Mouse (Mus musculus) midbrain, embryonic 10.5 days (tissue): ENCODE results near the gene Clic6. TPM values are rescaled to one million over a fixed set of nuclear protein-coding genes. Genes with fewer than 3 reads are reported as not detected.

Experiments used
- DNase-seq: peaks from one replicate; pipeline ENCODE4 v3.0.0-alpha.2; 2017; ENCODE audit warnings: low spot score
- H3K27ac ChIP-seq: fragments of 300-500 bp; sonication (generic); replicated peaks from 2 replicates; pipeline ENCODE4 v1.5.1; 2016; ENCODE audit warnings: mild to moderate bottlenecking
- H3K27me3 ChIP-seq: fragments of 300-500 bp; sonication (generic); 2 replicates; pipeline ENCODE4 v1.6.1; 2016; ENCODE audit warnings: low read depth, mild to moderate bottlenecking; ENCODE audit not compliant: poor library complexity, severe bottlenecking
- H3K36me3 ChIP-seq: fragments of 300-500 bp; sonication (generic); 2 replicates; pipeline ENCODE4 v1.6.1; 2016; ENCODE audit warnings: mild to moderate bottlenecking, moderate library complexity
- H3K4me1 ChIP-seq: fragments of 300-500 bp; sonication (generic); 2 replicates; pipeline ENCODE4 v1.6.1; 2016
- H3K4me3 ChIP-seq: fragments of 300-500 bp; sonication (generic); 2 replicates; pipeline ENCODE4 v1.5.1; 2016; ENCODE audit warnings: mild to moderate bottlenecking, moderate library complexity
- H3K9me3 ChIP-seq: fragments of 300-500 bp; sonication (generic); replicated peaks from 2 replicates; pipeline ENCODE4 v1.6.1; 2016; ENCODE audit warnings: mild to moderate bottlenecking
- WGBS: fragments of 180-500 bp; shearing (Covaris S2); methylation state at CpG from one replicate; pipeline ENCODE4 v1.1.7; 2016; 5-methylcytosine and 5-hydroxymethylcytosine counted together
- polyA plus RNA-seq: library from polyadenylated mRNA; unstranded; fragments of >200 nt; fragmentation: Nextera tagmentation; extraction: Ambion mirVana; gene quantifications from 2 replicates; pipeline ENCODE4 v1.2.1, GENCODE M21; 2016

Clic6 gene
- polyA plus RNA-seq, 1 experiment from 2014 or later: 2.1 TPM

DNA sequence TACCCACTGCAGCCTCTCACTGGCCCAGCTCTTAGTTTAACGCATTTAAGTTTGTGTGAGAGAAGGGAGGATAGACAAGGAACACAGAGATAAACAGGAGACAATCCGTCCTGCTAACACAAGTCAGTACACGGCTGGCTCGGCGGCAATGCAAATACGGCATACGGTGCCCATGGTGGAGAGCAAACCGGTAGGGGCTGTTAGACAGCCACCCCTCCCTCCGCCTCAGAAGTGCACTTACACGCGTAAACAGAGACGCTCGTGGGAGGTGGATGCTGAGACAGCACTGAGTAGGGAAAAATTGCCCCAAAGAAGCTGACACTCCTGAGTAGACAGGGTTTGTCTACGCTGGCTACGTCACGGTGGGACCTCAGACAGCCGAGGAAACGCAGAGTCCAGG is 31.0 kb upstream of the Clic6 start:
- no peak for DNase-seq
- no peak overlapping the region for H3K4me3 ChIP-seq
- H3K27me3 ChIP-seq: no peaks in the 10 kb centered on the region
- peaks cover 13% of the 10 kb centered on the region; the same call in 1 of the 2 replicates for H3K4me1 ChIP-seq
- no peak overlapping the region for H3K27ac ChIP-seq
- H3K36me3 ChIP-seq: peaks cover 9% of the 10 kb centered on the region
- 91% methylated on average over 18 of the region's 18 CpGs for WGBS
- H3K9me3 ChIP-seq: no peaks in the 10 kb centered on the region

DNA sequence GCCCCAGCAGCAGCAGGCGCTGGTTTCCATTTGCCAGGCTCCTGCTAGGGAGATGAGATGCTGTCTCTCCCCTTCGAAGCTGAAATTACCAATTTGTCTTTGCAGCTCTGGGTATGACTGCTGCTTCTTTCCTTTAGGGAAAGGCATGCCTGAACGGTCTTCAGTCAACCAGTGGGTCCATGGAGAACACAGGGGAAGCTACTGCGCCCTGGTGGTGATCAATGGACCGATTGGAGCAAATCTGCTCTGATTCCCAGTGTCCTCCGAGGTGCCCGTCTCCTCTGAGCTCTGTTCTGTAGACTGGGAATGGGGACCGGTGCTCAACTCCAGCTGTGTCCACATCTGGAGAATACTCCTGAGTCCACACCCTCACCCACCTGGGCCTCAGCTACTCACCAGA is 30.0 kb upstream of the Clic6 start:
- Histone ChIP-seq H3K27ac (0 out of 2 replicates have a peak overlapping the region, but pooled peaks have one; percentile 17), H3K27me3 (no peaks in the 10 kb centered on the region), H3K36me3 (peaks cover 8% of the 10 kb centered on the region), H3K4me1 (peaks cover 13% of the 10 kb centered on the region; the same call in 1 of the 2 replicates), H3K9me3 (no peaks in the 10 kb centered on the region), H3K4me3 (no peak overlapping the region)
- 67% methylated on average over 8 of the region's 8 CpGs for WGBS
- no peak for DNase-seq

DNA sequence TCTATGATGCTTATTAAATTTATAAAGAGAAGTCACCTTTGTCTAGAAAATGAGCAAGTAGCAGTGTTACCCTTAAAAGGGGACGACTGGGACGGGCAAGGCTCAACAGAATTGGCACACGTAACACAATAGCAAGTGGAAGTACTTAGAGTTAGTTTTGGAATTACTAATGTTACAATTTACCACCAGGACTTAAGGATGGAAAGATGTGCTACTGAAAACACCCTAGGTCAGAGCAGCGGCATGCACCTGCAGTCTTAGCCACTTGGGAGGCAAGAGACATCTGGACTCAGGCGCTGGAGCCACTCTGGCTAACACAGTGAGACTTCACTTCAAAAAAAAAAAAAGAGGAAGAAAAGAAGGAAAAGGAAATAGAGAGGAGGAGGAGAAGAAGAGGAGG is 29.6 kb upstream of the Clic6 start:
- 92% methylated on average over 5 of the region's 5 CpGs for WGBS
- H3K4me3 ChIP-seq: no peak overlapping the region
- no peaks in the 10 kb centered on the region for H3K27me3 ChIP-seq

DNA sequence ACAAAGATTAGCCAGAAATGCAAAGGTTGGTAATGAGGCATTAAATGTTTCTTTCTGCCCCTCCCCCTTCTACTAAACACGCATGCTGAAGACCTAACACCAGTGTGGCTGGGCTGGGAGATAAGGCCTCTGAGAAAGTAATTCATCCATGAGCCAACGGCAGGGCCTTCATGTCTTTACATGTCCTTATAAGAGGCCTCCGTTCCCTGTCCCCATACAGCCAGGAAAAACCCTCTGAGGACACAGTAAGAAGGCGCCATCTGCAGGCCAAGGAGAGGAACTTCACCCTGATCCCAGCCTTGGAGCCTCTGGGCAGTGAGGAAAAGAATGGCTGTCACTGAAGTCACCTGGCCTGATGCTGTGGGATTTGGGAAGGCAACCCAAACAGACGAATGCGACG is 27.9 kb upstream of the Clic6 start:
- no peaks in the 10 kb centered on the region for H3K27me3 ChIP-seq
- peak; percentile 59 for DNase-seq
- WGBS: 34% methylated on average over 7 of the region's 7 CpGs
- no peak overlapping the region for H3K27ac ChIP-seq
- H3K9me3 ChIP-seq: no peaks in the 10 kb centered on the region
- H3K4me3 ChIP-seq: no peak overlapping the region
- H3K36me3 ChIP-seq: no peaks in the 10 kb centered on the region
- peaks cover 17% of the 10 kb centered on the region for H3K4me1 ChIP-seq

More for the DNA sequence above, 29.6 kb upstream of the Clic6 start:
- no peaks in the 10 kb centered on the region for H3K9me3 ChIP-seq
- H3K36me3 ChIP-seq: peaks cover 8% of the 10 kb centered on the region
- H3K4me1 ChIP-seq: peaks cover 15% of the 10 kb centered on the region
- no peak for DNase-seq
- no peak overlapping the region for H3K27ac ChIP-seq

DNA sequence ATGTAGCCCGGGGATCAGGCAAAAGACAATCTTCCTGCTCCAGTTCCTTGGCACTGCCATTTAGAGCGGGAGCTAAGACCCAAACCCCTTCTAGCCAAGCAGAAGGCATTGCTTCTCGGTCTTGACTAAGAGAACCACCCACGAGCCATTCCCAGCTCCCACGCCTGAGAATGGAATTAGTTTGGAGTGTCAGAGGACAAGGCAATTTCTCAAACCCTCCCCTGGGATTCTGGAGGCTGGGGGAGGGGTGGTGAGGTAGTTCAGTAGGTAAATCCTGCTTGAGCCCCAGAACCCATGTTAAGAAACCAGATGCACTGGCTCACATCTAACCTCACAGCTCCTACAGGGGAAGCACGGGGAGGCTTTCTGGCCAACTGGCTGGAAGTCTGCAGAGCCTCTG is 24.1 kb upstream of the Clic6 start:
- no peaks in the 10 kb centered on the region for H3K9me3 ChIP-seq
- no peak overlapping the region for H3K4me3 ChIP-seq
- no peak for DNase-seq
- no peaks in the 10 kb centered on the region for H3K36me3 ChIP-seq
- H3K4me1 ChIP-seq: peaks cover 27% of the 10 kb centered on the region
- H3K27ac ChIP-seq: no peak overlapping the region
- 82% methylated on average over 6 of the region's 6 CpGs for WGBS
- no peaks in the 10 kb centered on the region for H3K27me3 ChIP-seq

DNA sequence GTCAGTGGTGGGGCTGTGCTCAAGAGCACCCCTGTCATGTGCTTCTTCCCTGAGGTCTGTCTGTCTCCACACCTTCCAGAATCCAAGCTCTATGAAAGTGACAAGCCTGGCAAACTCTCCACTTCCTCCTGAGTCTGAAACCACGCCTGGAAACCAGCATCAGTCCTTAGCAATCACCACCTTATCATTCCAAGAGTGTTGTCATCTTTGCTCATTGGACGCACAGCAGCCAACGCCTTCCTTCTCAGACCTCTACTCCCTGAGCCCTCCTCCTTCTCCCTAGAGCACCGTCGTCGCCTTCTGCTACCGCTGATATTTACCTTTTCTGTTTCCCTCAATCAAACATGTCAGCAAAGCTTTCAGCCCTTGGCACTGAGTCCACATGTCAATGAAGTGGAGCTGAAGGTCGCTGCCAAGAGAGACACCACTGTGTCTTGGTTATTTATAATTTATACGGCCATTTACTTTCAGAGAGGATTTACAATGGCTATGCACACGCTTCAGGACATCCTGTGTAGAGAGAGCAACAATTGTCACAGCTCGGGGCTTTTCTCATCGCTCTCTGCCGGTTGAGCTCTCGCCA is 21.1 kb upstream of the Clic6 start:
- DNase-seq: no peak
- peaks cover 29% of the 10 kb centered on the region for H3K4me1 ChIP-seq
- H3K36me3 ChIP-seq: no peaks in the 10 kb centered on the region
- no peak overlapping the region for H3K27ac ChIP-seq
- no peaks in the 10 kb centered on the region for H3K9me3 ChIP-seq
- peak overlapping the region; percentile 95 for H3K4me3 ChIP-seq
- H3K27me3 ChIP-seq: no peaks in the 10 kb centered on the region; the same call in 1 of the 2 replicates
- 72% methylated on average over 14 of the region's 14 CpGs for WGBS

DNA sequence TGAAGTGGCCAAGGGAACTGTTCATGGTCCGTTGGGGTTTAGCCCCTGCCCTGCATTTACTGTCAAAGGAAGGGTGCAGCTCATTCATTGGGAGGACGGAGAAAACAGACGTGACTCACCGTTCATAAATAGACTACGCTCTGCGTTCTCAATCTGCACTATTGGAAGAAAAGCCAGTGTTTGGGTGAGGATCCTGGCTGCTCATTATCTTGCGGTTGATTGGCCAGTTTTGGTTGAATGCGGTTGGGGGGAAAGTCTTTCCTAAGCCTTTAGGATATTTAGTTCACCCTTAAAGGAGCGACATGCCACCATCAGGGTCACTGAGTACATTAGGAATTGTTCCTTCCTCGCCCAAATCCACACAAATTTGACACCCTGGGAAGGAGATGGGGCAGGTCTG is 20.3 kb upstream of the Clic6 start:
- H3K27me3 ChIP-seq: no peaks in the 10 kb centered on the region; the same call in 1 of the 2 replicates
- H3K27ac ChIP-seq: peak overlapping the region; percentile 90
- 14% methylated on average over 10 of the region's 10 CpGs for whole genome bisulfite sequencing
- peaks cover 29% of the 10 kb centered on the region for H3K4me1 ChIP-seq
- peak overlapping the region; percentile 95 for H3K4me3 ChIP-seq
- DNase-seq: peak; percentile 27
- H3K36me3 ChIP-seq: no peaks in the 10 kb centered on the region
- H3K9me3 ChIP-seq: no peaks in the 10 kb centered on the region

DNA sequence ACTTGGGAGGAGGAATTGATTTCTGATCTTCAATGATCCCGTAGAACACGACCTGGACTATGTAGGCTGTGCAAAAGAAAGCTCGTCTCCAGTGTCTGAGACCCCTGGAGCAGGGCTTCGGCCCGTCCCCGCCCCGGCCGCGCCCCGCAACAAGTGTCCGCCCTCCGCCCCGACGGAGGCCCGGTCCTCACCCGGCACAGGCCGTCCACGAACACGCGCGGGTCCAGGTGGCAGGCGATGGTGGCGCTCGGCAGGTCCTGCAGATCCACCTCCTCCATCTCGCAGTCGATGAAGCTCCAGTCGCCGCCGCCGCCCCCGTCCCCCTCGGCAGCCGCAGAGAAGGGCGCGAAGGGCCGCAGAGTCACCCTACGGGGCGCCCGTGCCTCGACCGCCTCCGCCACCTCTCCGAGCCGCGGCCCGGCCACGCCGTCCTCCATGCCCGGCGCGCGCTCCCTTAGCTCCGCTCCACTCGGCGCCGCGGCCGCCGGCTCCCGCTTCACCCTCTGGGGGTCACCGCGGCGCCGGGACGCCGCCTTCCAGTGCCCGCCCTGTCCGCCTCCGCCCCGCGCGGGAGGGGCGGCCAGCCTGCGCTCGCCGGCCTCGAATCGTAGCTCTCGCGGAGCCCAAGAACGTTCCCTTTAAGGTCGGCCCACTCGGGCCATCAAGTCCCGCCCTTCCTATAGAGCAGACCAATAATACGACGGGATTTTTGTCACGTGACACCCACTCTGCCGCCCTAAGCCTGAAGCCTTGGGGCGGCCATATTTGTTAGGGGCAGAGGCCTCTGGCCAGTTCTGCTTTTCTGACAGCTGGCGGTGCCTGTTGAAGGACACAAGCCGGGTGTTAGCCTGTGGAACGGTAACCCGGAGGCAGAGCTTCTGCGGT is 19.7 kb upstream of the Clic6 start:
- H3K27ac ChIP-seq: peak overlapping the region; percentile 90
- WGBS: under 1% methylated on average over 94 of the region's 94 CpGs
- DNase-seq: peak; percentile 95
- peaks cover 28% of the 10 kb centered on the region for H3K4me1 ChIP-seq
- H3K4me3 ChIP-seq: peak overlapping the region; percentile 95
- no peaks in the 10 kb centered on the region for H3K9me3 ChIP-seq
- H3K27me3 ChIP-seq: no peaks in the 10 kb centered on the region; the same call in 1 of the 2 replicates
- no peaks in the 10 kb centered on the region for H3K36me3 ChIP-seq

DNA sequence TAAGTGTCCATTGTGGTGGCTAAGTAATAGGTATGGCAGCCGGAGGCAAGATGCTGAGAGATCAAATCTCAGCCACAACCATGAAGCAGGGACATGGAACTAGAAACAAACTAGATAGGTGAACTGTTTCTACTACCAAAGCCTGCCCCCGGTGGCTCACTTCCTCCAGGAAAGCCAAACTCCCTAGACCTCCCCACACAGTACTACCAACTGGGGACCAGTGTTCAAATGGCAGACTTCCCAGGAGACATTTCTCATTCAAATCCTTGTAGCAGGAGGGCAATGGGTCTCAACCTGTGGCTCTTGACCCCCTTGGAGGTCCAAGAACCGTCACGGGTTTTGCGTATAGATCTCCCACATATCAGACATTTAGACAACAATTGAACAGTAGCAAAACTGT is 18.5 kb upstream of the Clic6 start:
- no peak overlapping the region for H3K27ac ChIP-seq
- no peaks in the 10 kb centered on the region for H3K9me3 ChIP-seq
- no peak for DNase-seq
- no peak overlapping the region for H3K4me3 ChIP-seq
- WGBS: 79% methylated on average over 5 of the region's 5 CpGs
- peaks cover 22% of the 10 kb centered on the region for H3K4me1 ChIP-seq
- no peaks in the 10 kb centered on the region for H3K36me3 ChIP-seq
- no peaks in the 10 kb centered on the region; the same call in 1 of the 2 replicates for H3K27me3 ChIP-seq

DNA sequence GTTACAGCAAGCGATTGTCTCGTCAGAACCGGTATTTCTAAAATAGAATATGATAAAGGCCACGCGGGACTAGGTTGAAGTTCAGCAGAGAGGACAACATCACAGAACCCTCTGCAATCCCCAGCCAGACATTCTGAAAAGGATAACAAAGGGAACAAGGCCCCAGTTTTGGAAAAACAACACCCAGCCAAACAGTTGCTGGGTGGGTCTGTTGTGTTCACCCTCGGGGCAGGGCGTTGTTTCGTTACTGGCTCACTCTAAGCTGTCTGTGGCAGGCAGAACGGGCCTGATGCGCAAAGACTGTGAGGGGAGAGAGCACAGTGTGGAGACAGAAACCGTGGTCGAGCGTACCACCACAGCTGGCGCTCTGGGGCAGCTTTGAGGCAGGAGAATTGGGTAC is 17.1 kb upstream of the Clic6 start:
- Histone ChIP-seq H3K27ac (no peak overlapping the region), H3K36me3 (no peaks in the 10 kb centered on the region), H3K4me1 (peaks cover 22% of the 10 kb centered on the region), H3K9me3 (no peaks in the 10 kb centered on the region), H3K27me3 (no peaks in the 10 kb centered on the region; the same call in 1 of the 2 replicates), H3K4me3 (no peak overlapping the region)
- 78% methylated on average over 14 of the region's 14 CpGs for WGBS
- DNase-seq: no peak

DNA sequence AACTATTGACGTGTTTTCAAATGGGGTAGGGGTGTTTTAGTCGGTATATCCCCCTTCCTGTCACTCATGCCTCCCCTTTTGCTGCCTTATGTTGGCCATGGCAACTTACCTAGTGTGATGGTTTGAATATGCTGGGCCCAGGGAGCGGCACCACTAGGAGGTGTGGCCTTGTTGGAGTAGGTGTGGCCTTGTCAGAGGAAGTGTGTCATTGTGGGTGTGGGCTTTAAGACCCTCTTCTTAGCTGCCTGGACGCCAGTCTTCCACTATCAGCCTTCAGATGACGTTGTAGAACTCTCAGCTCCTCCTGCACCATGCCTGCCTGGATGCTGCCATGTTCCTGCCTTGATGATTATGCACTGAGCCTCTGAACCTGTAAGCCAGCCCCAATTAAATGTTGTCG is 14.8 kb upstream of the Clic6 start, which contains the start of gene Rcan1:
Gene Rcan1, minus strand, starts transcription at position 162 of the 400 bp plus-strand sequence.
- WGBS: 78% methylated on average over 6 of the region's 6 CpGs
- no peak for DNase-seq

DNA sequence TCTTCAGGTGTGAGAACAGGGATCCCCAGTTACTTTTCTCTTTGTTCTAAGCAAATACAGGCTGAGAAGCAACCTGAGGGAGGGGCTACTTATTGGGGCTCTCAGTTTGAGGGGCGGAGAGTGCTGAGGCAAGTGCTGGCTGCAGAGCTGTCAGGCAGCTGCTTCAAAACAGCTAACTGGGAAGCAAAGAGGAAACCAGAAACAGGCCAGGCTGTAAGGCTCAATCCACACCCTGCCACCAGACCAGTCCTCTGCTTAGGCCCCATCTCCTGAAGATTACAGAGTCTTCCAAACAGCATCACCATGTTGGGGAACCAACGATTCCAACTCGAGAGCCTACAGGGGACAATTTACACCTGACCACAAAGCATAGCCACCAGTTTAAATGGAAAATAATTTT is 12.6 kb upstream of the Clic6 start:
- Histone ChIP-seq H3K27me3 (peaks cover 13% of the 10 kb centered on the region), H3K4me3 (no peak overlapping the region), H3K27ac (no peak overlapping the region), H3K36me3 (no peaks in the 10 kb centered on the region), H3K9me3 (no peaks in the 10 kb centered on the region), H3K4me1 (no peaks in the 10 kb centered on the region)
- WGBS: 82% methylated on average over 3 of the region's 3 CpGs
- DNase-seq: no peak

More for the DNA sequence above, 14.8 kb upstream of the Clic6 start, which contains the start of gene Rcan1:
- Histone ChIP-seq H3K27me3 (no peaks in the 10 kb centered on the region; the same call in 1 of the 2 replicates), H3K27ac (no peak within 1 kb of the TSS), H3K4me3 (no peak within 1 kb of the TSS), H3K9me3 (no peaks in the 10 kb centered on the region), H3K36me3 (no peaks in the 10 kb centered on the region), H3K4me1 (peaks cover 3% of the 10 kb centered on the region; the same call in 1 of the 2 replicates)
